Mouse (Mus musculus): ENCODE data around the gene Baiap2l1.

The Baiap2l1 gene

GRCm38 (mm10) chr5:144255632-144256540 is 102.0 kb downstream of the Baiap2l1 start:
- peak in 1 of 2 experiments; percentile 73 for DNase-seq

GRCm38 (mm10) chr5:144254811-144255631 is 102.9 kb downstream of the Baiap2l1 start:
- peak; percentile 90 to 93 for DNase-seq

GRCm38 (mm10) chr5:144254122-144254810 is 103.6 kb downstream of the Baiap2l1 start:
- peak; percentile 88 to 91 for DNase-seq

DNA sequence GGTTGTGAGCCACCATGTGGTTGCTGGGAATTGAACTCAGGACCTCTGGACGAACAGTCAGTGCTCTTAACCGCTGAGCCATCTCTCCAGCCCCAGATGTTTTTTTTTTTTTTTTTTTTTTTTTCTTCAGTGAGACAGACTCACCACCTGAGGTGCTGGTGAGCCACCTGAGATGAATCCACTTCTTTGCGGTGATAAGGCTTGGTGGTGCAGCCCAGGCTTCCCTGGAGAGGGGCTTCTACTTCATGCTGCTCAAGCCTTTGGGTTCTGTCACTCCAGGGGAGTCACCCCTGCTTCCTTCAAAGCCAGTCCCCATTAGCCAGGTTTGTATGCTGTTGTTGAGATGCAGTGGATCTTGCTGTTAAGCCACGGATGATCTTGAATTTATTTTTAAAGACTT is 104.7 kb downstream of the Baiap2l1 start:
- no peak for DNase-seq

DNA sequence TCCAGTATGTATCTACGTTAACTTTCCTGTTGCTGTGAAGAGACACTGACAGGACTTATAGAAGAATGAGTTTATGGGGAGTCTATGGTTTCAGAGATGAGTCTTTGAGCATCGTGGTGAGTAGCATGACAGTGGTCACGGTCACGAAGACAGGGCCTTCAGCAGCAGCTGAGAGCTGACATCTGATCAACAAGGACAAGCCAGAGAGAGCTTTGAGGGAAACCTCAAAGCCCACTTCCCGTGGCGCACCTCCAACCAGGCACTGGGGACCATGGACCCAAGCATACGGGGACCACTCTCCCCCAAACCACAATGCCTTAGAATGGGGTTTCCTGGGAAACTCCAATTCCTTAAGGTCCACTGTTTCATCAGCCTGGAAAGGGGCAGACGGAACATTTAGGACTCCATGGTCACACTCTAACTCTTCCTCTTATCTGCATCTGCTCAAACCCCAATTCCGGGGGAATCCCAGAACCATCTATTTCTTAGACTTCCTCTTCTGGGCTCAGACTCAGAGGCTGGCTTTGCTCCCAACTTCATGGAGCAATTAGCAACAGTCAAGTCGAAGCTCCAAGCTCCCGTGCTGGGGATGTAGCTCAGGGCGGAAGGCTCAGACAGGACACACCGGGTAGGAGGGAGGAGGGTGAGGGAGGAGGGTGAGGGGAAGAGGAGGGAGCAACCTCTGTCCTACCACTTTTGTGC is 105.9 kb downstream of the Baiap2l1 start:
- no peak for DNase-seq

DNA sequence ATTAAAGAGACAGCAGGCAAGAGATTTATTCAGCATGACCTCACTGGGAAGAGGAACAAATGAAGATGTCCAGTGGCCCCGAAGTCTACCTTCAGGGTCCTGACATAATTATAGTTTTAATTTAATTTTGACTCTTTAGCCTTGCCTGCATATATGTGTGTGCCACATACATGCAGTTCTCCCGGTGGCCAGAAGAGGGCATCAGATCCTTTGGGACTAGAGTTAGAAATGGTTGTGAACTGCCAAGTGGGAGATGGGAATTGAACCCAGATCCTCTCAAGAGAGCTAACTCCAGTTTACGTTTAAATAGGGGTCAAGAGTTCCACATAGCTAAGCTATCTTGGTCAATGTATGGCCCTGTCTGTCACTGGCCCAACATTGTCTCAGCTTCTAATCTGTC is 108.0 kb downstream of the Baiap2l1 start:
- no peak for DNase-seq

- DNase-seq, result no peak
Measured at GRCm38 (mm10) chr5:144247906-144248585, 109.9 kb downstream of the Baiap2l1 start.

DNA sequence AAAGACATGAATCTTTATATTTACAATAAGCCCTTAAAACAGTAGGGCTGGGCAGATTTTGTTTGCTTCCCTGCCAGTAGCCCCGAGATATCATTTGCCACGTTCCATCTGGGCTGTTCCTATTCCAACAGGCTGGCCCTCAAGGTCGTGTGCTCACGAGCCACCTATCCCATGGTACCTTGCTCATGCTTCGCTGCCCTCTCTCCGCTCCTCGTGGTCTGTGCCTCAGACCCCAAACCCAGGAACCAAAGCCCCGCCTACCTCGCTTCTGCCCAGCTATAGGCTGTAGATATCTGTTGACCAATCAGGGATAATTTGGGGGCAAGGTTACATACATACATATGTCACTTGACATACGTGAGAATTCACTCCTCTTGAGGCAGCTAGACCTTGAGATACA is 110.6 kb downstream of the Baiap2l1 start:
- DNase-seq, result no peak

DNA sequence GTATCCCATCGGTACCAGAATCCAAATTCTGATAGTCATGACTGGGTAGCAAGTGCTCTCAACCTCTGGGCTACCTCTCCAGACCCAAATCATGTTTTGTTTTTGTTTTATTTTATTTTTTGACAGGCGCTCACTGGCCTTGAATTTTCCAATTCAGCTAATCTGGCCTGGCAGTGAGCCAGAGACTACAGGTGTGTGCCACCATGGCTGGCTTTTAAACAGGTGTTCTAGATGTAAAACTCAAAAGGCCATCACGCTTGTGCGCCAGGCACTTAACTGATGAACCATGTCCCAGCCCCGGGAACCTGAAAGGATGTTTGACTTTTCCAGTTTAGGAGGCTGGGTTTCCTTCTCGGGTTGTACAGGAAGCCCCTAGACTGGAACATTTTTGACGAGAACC is 111.2 kb downstream of the Baiap2l1 start:
- DNase-seq, result no peak

GRCm38 (mm10) chr5:144245592-144245991 is 112.3 kb downstream of the Baiap2l1 start:
- peak in 1 of 2 experiments; percentile 43 for DNase-seq

GRCm38 (mm10) chr5:144243901-144244487 is 113.9 kb downstream of the Baiap2l1 start, which contains the start of gene Bri3:
Gene Bri3, plus strand, starts transcription at chr5:144244437.
- no peak for DNase-seq

DNA sequence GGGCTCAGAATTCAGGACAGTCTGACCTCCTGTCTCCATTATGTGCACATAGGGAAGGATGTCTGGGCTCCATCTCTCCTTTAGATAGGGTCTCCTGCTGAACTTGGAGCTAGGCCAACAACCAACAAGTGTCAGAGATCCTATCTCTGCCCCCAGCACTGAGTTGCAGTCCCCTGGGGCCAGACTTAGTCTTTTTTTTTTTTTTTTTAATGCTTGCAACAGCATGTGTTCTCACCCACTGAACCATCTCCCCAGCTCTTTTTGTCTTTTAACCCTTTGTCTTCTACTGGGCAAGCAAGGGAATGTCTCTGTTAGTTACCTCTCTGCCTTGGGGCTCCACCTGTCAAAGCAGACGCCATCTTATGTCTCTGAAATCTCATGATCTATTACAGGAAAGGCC is 118.9 kb downstream of the Baiap2l1 start:
- DNase-seq, result no peak

GRCm38 (mm10) chr5:144234714-144235113 is 123.2 kb downstream of the Baiap2l1 start:
- DNase-seq, result no peak

GRCm38 (mm10) chr5:144234222-144234621 is 123.7 kb downstream of the Baiap2l1 start:
- peak in 1 of 2 experiments; percentile 30 for DNase-seq

GRCm38 (mm10) chr5:144232531-144232930 is 125.4 kb downstream of the Baiap2l1 start:
- DNase-seq, result peak in 1 of 2 experiments; percentile 32

DNA sequence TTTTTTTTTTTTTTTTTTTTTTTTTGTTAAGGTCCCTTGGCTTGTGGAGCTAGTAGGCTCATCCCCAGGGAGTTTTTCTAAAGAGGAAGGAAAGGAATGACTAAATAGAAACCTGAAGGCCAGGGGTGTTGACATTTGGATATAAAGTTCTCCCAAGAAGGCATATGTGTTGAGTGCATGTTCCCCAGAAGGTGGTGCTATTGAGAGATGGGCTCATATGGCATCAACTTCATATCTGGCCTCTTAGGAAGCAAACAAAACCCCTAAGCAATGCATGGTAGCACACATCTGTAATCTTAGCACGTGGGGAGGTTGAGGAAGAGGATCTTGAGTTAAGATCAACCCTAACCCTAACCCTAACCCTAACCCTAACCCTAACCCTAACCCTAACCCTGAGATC is 126.5 kb downstream of the Baiap2l1 start:
- no peak for DNase-seq

GRCm38 (mm10) chr5:144230216-144230615 is 127.7 kb downstream of the Baiap2l1 start:
- DNase-seq, result no peak

GRCm38 (mm10) chr5:144226220-144226619 is 131.7 kb downstream of the Baiap2l1 start:
- no peak for DNase-seq

DNA sequence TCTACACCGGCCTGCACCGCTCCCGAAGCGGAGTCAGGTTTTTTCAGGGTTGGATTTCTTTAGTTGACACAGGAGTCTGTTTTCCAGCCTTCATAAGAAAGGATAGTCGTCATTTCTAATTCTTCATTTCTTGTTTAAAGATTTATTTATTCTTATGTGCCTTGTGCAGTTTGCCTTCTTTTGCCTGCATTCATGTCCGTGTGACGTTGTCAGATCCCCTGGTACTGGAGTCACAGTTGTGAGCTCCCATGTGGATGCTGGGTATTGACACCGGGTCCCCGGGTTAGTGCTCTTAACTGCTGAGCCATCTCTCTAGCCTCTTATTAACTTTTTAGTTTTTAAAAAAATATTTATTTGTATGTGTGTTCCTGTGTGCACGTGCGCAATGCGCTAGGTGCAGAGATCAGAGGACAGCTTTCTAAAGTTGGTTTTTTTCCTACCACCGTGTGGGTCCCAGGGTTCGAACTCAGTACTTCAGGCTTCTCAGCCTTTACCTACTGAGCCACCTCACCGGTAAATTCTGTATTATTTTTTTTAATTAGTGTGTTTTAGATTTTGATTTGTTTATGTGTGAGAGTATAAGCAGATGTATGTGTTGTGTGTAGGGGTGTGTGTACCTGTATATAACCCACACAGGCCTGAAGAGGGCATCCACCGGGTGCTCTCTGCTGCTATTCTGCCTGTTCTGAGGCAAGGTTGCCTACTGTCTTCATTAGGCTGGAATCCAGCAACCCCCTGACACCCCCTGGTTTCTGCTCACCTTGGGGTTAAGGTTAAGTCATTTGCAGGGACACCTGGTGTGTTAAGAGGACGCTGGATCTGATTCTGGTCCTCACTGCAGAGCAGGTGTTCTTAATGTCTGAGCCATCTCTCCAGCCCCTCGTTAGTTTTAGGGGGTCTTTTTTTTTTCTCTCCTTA is 133.8 kb downstream of the Baiap2l1 start:
- peak in 1 of 2 experiments; percentile 28 for DNase-seq

- peak; percentile 98 for DNase-seq
Measured at GRCm38 (mm10) chr5:144223503-144223862, 134.4 kb downstream of the Baiap2l1 start, which contains the start of gene Tecpr1. Gene Tecpr1, minus strand, starts transcription at chr5:144223615.
